Mouse (Mus musculus): ENCODE results near the gene 0610012G03Rik. TPM values are rescaled to one million over a fixed set of nuclear protein-coding genes. Genes with fewer than 3 reads are reported as not detected.
"Not testable (repeated sequence)": the region's sequence is repeated elsewhere in the genome, so short reads cannot be mapped to it uniquely, and the experiment has no call there.

The 0610012G03Rik gene
- polyA plus RNA-seq (2016; fragmentation: Nextera tagmentation; extraction: Ambion mirVana) = 54.2 and 57.3 TPM in 2 replicates

- peak; percentile 88 for ATAC-seq
- WGBS (ENCODE audit: insufficient replicate concordance) = under 1% methylated on average over 55 of the region's 55 CpGs
These were observed at the start of gene 0610012G03Rik, which contains the start of gene Ncbp2 for GRCm38 (mm10) chr16:31948345-31948774. Gene 0610012G03Rik, minus strand, starts transcription at chr16:31948494. Gene Ncbp2, plus strand, starts transcription at chr16:31948513.

DNA sequence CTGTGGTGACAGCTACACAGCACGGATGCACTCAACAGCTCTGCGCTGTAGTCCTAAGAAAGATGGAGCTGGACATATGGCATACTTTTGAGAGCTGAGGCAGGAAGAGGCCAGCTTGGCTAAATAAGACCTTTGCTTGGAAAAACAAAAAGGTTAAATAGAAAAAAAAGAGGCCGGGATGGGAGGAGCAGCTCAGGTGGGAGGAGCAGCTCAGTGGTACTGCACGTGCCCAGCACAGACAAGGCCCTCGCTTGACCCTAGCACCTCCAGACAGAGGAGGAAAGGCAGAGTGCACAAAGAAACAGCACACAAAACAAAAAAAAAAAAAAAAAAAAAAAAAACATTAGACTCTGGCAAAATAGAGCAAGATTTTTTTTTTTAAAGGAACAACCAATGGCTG lies 48.1 kb upstream of the 0610012G03Rik start:
- ATAC-seq = no peak

More at GRCm38 (mm10) chr16:31948345-31948774, at the start of gene 0610012G03Rik, which contains the start of gene Ncbp2:
- Histone ChIP-seq H3K27me3 (replicated peaks) (no peaks in the 10 kb centered on the region), H3K36me3 (peaks cover 44% of the 10 kb centered on the region), H3K9me3 (replicated peaks) (no peaks in the 10 kb centered on the region), H3K4me3 (peak within 1 kb of the TSS; percentile 85), H3K4me2 (peak within 1 kb of the TSS; percentile 87), H3K27ac (peak within 1 kb of the TSS; percentile 87), H3K9ac (peak within 1 kb of the TSS; percentile 90), H3K4me1 (peaks cover 43% of the 10 kb centered on the region)

DNA sequence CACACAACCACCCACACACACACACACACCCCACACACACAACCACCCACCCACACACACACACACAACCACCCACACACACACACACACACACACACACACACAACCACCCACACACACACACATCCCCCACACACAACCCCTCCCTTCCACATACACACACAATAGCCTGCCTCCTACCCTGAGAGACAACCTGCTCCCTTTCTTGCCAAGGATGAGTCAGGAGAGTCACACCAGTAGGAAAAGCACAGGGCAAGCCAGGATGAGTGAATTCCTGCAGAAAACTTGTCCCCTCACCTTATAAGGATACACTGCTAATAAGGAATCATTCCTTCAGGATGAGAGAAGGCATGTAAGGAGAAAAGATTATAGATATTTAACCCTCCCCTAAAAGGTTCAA lies 45.7 kb upstream of the 0610012G03Rik start:
- no peak overlapping the region for H3K4me2 ChIP-seq
- H3K27ac ChIP-seq = no peak overlapping the region

More for the DNA sequence above, 48.1 kb upstream of the 0610012G03Rik start:
- H3K9me3 ChIP-seq (replicated peaks) = no peaks in the 10 kb centered on the region
- peaks cover 49% of the 10 kb centered on the region for H3K36me3 ChIP-seq
- H3K4me1 ChIP-seq = peaks cover 19% of the 10 kb centered on the region
- no peak overlapping the region for H3K9ac ChIP-seq
- H3K27ac ChIP-seq = no peak overlapping the region
- H3K4me2 ChIP-seq = no peak overlapping the region
- 82% methylated on average over 5 of the region's 5 CpGs for WGBS (ENCODE audit: insufficient replicate concordance)
- H3K27me3 ChIP-seq (replicated peaks) = no peaks in the 10 kb centered on the region
- H3K4me3 ChIP-seq = no peak overlapping the region

DNA sequence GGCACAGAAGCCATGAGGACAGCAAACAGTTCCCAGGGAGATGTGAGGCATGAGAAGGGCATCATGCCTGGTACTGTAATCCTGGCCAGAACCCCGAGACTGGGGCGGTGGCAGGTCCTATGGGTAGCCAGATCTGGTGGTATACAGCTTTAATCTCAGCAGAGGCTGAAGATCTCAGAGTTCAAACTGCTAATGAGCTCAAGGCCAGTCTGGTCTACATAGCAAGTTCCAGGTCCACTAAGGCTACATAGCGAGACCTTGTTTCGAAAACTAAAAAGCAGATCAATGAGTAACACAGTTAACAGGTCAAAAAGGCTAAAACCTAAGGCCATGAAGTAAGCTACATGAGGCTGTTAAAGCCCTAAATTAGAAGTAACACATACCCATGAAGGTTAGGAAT lies 44.9 kb upstream of the 0610012G03Rik start:
- no peak overlapping the region for H3K27ac ChIP-seq
- no peak overlapping the region for H3K4me2 ChIP-seq
- ATAC-seq = no peak
- H3K4me1 ChIP-seq = peaks cover 7% of the 10 kb centered on the region; the same call in 1 of the 2 replicates
- no peak overlapping the region for H3K9ac ChIP-seq
- H3K27me3 ChIP-seq (replicated peaks) = no peaks in the 10 kb centered on the region
- H3K4me3 ChIP-seq = no peak overlapping the region
- H3K9me3 ChIP-seq (replicated peaks) = no peaks in the 10 kb centered on the region
- WGBS (ENCODE audit: insufficient replicate concordance) = 90% methylated on average over 4 of the region's 4 CpGs
- H3K36me3 ChIP-seq = peaks cover 53% of the 10 kb centered on the region

More for the DNA sequence above, 45.7 kb upstream of the 0610012G03Rik start:
- Histone ChIP-seq H3K9me3 (replicated peaks) (no peaks in the 10 kb centered on the region), H3K36me3 (peaks cover 49% of the 10 kb centered on the region), H3K4me1 (peaks cover 10% of the 10 kb centered on the region; the same call in 1 of the 2 replicates), H3K9ac (no peak overlapping the region), H3K4me3 (no peak overlapping the region), H3K27me3 (replicated peaks) (no peaks in the 10 kb centered on the region)
- ATAC-seq = no peak

GRCm38 (mm10) chr16:31992039-31992438 lies 43.7 kb upstream of the 0610012G03Rik start:
- Histone ChIP-seq H3K4me3 (no peak overlapping the region), H3K4me1 (peaks cover 7% of the 10 kb centered on the region; the same call in 1 of the 2 replicates), H3K4me2 (no peak overlapping the region), H3K27me3 (replicated peaks) (no peaks in the 10 kb centered on the region), H3K36me3 (peaks cover 62% of the 10 kb centered on the region), H3K9me3 (replicated peaks) (no peaks in the 10 kb centered on the region), H3K9ac (no peak overlapping the region), H3K27ac (no peak overlapping the region)
- ATAC-seq = no peak
- 33% methylated on average over 1 of the region's 1 CpGs for WGBS (ENCODE audit: insufficient replicate concordance)

DNA sequence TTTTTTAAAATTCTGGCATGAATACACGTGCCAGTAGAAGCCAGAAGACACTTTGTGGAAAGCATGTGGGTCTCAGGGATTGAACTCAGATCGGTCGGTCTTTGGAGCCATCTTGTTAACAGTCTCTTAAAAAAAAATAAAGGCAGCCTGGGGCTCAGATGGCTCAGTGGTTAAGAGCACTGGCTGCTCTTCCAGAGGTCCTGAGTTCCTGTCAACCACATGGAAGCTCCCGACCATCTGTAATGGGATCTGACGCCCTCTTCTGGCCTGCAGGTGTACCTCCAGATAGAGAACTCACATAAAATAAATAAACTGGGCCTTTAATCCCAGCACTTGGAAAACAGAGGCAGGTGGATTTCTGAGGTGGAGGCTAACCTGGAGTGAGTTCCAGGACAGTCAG lies 32.7 kb upstream of the 0610012G03Rik start:
- no peak for ATAC-seq
- WGBS (ENCODE audit: insufficient replicate concordance) = 67% methylated on average over 5 of the region's 5 CpGs
- H3K9ac ChIP-seq = no peak overlapping the region
- no peaks in the 10 kb centered on the region for H3K27me3 ChIP-seq (replicated peaks)
- no peak overlapping the region for H3K27ac ChIP-seq
- H3K9me3 ChIP-seq (replicated peaks) = no peaks in the 10 kb centered on the region
- no peak overlapping the region for H3K4me3 ChIP-seq
- H3K36me3 ChIP-seq = peaks cover 65% of the 10 kb centered on the region
- H3K4me2 ChIP-seq = no peak overlapping the region
- H3K4me1 ChIP-seq = no peaks in the 10 kb centered on the region

- WGBS (ENCODE audit: insufficient replicate concordance) = 82% methylated on average over 3 of the region's 3 CpGs
- Histone ChIP-seq H3K4me1 (no peaks in the 10 kb centered on the region), H3K27ac (no peak overlapping the region)
These were observed 31.2 kb upstream of the 0610012G03Rik start for GRCm38 (mm10) chr16:31979501-31979900.

GRCm38 (mm10) chr16:31975258-31975657 lies 27.0 kb upstream of the 0610012G03Rik start:
- WGBS (ENCODE audit: insufficient replicate concordance) = 78% methylated on average over 4 of the region's 4 CpGs
- Histone ChIP-seq H3K9me3 (replicated peaks) (no peaks in the 10 kb centered on the region), H3K4me2 (no peak overlapping the region), H3K36me3 (peaks cover 72% of the 10 kb centered on the region), H3K27ac (no peak overlapping the region), H3K4me3 (no peak overlapping the region), H3K4me1 (no peaks in the 10 kb centered on the region), H3K9ac (no peak overlapping the region), H3K27me3 (replicated peaks) (no peaks in the 10 kb centered on the region)
- no peak for ATAC-seq

More at GRCm38 (mm10) chr16:31979501-31979900, 31.2 kb upstream of the 0610012G03Rik start:
- Histone ChIP-seq H3K36me3 (peaks cover 68% of the 10 kb centered on the region), H3K4me2 (no peak overlapping the region), H3K9ac (no peak overlapping the region), H3K4me3 (no peak overlapping the region), H3K27me3 (replicated peaks) (no peaks in the 10 kb centered on the region), H3K9me3 (replicated peaks) (no peaks in the 10 kb centered on the region)
- no peak for ATAC-seq

DNA sequence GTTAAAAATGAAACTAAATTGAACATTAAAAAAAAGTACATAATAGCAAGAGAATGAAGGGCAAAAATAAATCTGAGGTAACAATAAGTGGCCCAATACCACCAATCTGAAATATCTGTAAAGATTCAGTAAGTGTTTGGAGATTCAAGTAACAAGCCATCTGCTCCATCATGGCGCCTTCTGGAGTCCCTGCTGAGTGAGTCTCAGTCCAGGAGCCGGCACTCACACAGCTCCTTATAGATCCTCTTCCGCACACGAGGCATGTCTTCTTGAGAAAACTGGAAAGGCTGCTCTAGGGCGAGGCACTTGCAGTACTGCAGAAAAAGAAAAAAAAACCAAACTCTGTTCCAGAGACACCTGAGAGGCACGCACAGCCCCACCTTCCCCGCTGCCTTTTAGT lies 14.9 kb upstream of the 0610012G03Rik start:
- ATAC-seq = no peak
- no peak overlapping the region for H3K4me3 ChIP-seq
- H3K9ac ChIP-seq = no peak overlapping the region
- WGBS (ENCODE audit: insufficient replicate concordance) = 75% methylated on average over 7 of the region's 7 CpGs
- no peak overlapping the region for H3K27ac ChIP-seq
- H3K36me3 ChIP-seq = peaks cover 88% of the 10 kb centered on the region
- H3K27me3 ChIP-seq (replicated peaks) = no peaks in the 10 kb centered on the region
- no peaks in the 10 kb centered on the region for H3K4me1 ChIP-seq
- no peak overlapping the region for H3K4me2 ChIP-seq
- no peaks in the 10 kb centered on the region for H3K9me3 ChIP-seq (replicated peaks)

- peak overlapping the region; percentile 90 for H3K9ac ChIP-seq
- no peaks in the 10 kb centered on the region for H3K27me3 ChIP-seq (replicated peaks)
- H3K4me2 ChIP-seq = peak overlapping the region; percentile 87
- H3K9me3 ChIP-seq (replicated peaks) = no peaks in the 10 kb centered on the region
- no peak for ATAC-seq
- peak overlapping the region; percentile 87 for H3K27ac ChIP-seq
- 0% methylated on average over 38 of the region's 38 CpGs for WGBS (ENCODE audit: insufficient replicate concordance)
- peak overlapping the region; percentile 85 for H3K4me3 ChIP-seq
- H3K4me1 ChIP-seq = peaks cover 43% of the 10 kb centered on the region
- H3K36me3 ChIP-seq = peaks cover 43% of the 10 kb centered on the region
These were observed 385 bp downstream of the 0610012G03Rik start for GRCm38 (mm10) chr16:31947901-31948316.

DNA sequence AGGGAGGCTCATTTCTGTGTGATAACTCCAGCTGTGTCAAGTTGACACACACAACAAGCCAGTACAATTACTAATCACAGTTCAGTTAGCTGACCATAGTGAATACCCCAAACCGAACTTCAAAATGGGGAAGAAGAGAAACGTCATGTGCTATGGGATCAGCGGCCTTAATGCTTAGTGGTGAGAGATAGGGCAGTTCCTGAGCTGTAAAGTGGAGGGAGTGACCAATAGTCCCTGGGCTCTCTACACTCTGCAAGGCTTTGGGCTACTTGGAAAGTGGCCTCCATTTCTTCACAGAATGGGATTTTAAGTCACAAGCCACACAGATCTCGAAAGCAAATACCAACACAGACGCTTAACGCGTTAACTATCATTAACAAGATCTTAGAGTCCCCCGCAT lies 961 bp downstream of the 0610012G03Rik start:
- H3K36me3 ChIP-seq = peaks cover 38% of the 10 kb centered on the region
- peaks cover 43% of the 10 kb centered on the region for H3K4me1 ChIP-seq
- no peaks in the 10 kb centered on the region for H3K27me3 ChIP-seq (replicated peaks)
- 8% methylated on average over 8 of the region's 8 CpGs for WGBS (ENCODE audit: insufficient replicate concordance)
- no peak for ATAC-seq
- H3K4me2 ChIP-seq = peak overlapping the region; percentile 87
- peak overlapping the region; percentile 85 for H3K4me3 ChIP-seq
- H3K9me3 ChIP-seq (replicated peaks) = no peaks in the 10 kb centered on the region
- H3K9ac ChIP-seq = peak overlapping the region; percentile 90
- H3K27ac ChIP-seq = peak overlapping the region; percentile 87; the same call in 1 of the 2 replicates

DNA sequence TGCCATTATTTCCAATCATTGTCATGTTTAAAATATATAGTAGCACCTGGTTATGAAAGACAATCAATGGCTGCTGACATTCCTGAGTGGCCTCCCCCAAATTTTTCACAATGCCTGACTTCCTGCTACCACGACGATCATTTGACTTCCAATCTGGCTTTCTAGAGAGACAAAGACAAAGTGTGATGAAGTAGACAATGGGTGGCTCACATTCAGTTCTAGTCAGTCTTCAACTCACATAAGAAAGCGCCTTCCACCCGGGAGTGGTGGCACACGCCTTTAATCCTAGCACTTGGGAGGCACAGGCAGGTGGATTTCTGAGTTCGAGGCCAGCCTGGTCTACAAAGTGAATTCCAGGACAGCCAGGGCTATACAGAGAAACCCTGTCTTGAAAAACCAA lies 2.3 kb downstream of the 0610012G03Rik start:
- Histone ChIP-seq H3K4me1 (peaks cover 46% of the 10 kb centered on the region), H3K4me2 (peak overlapping the region; percentile 87; the same call in 1 of the 2 replicates), H3K36me3 (peaks cover 25% of the 10 kb centered on the region)
- ATAC-seq; H3K27ac ChIP-seq; H3K4me3 ChIP-seq; H3K9me3 ChIP-seq (replicated peaks); H3K9ac ChIP-seq; H3K27me3 ChIP-seq (replicated peaks): not testable (repeated sequence)
- 72% methylated on average over 6 of the region's 6 CpGs for WGBS (ENCODE audit: insufficient replicate concordance)

DNA sequence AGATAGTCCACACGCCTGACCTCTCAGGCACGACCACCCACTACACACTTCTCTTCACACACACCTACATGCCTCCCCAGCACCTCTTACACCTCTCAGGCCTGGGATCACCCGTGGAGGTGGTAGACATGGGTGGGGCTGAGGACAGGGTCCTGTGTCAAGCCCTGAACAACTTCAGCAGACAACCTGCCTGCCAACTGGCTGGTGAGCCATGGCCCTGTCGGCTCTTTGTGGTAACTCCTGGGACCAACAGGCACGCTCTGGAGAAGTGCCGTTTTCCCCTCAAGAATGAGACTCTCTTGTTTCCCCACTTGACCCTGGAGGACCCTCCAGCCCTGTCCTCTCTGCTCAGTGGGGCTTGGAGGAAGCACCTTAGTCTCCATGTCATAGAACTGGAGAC lies 2.9 kb downstream of the 0610012G03Rik start:
- no peak overlapping the region for H3K4me3 ChIP-seq
- H3K4me2 ChIP-seq = no peak overlapping the region
- H3K36me3 ChIP-seq = peaks cover 19% of the 10 kb centered on the region; the same call in 1 of the 2 replicates
- no peak for ATAC-seq
- no peaks in the 10 kb centered on the region for H3K9me3 ChIP-seq (replicated peaks)
- H3K4me1 ChIP-seq = peaks cover 52% of the 10 kb centered on the region
- H3K27me3 ChIP-seq (replicated peaks) = no peaks in the 10 kb centered on the region
- whole genome bisulfite sequencing (ENCODE audit: insufficient replicate concordance) = 74% methylated on average over 6 of the region's 6 CpGs
- no peak overlapping the region for H3K27ac ChIP-seq
- no peak overlapping the region for H3K9ac ChIP-seq

Data from liver, embryonic 12.5 days (tissue).